Comparison of ENCODE assay signal across 22 mouse cellular contexts in genomic region chr4:75315431-75315830, GRCm38 (mm10).
"Had no signal": no experiment of that assay in that cellular context is flagged by ENCODE, and none has a peak within 500 bp of the region (broad histone marks: within the 10 kb centered on the region; RNA-seq: fewer than 3 reads in every experiment).

No protein-coding gene starts in this region.

- H3K4me2 ChIP-seq: limb, embryonic 12.5 days; limb, embryonic 15.5 days; liver, embryonic 13.5 days; lung, embryonic 14.5 days; midbrain, embryonic 13.5 days had no signal

- DNase-seq: kidney, adult 2 months; kidney, postnatal 25 days; left cerebral cortex, postnatal 4 days; liver, embryonic 13.5 days; lung, embryonic 14.5 days; lung, postnatal 36 days; right cerebral cortex, adult 18-20 months; right cerebral cortex, postnatal 14 days; right cerebral cortex, postnatal 4 days; thymus, adult 2 months; thymus, postnatal 14 days; thymus, postnatal 4 days had no signal

- H3K27ac ChIP-seq: kidney, postnatal 0 days; limb, embryonic 12.5 days; limb, embryonic 15.5 days; liver, embryonic 13.5 days; midbrain, embryonic 10.5 days; midbrain, embryonic 13.5 days; stomach, postnatal 0 days had no signal

- H3K9me3 ChIP-seq: limb, embryonic 12.5 days; limb, embryonic 15.5 days; liver, embryonic 13.5 days; megakaryocyte, embryonic 14.5 days; midbrain, embryonic 10.5 days; midbrain, embryonic 13.5 days had no signal

- H3K4me1 ChIP-seq: limb, embryonic 12.5 days; limb, embryonic 15.5 days; liver, embryonic 13.5 days; megakaryocyte, embryonic 14.5 days; midbrain, embryonic 10.5 days; midbrain, embryonic 13.5 days had no signal

- H3K27me3 ChIP-seq: limb, embryonic 12.5 days; limb, embryonic 15.5 days; liver, embryonic 13.5 days; megakaryocyte, embryonic 14.5 days; midbrain, embryonic 13.5 days had no signal

- ATAC-seq: intestine, postnatal 0 days; lung, postnatal 0 days; midbrain, embryonic 13.5 days; midbrain, embryonic 16.5 days had no signal

- H3K4me3 ChIP-seq: limb, embryonic 12.5 days; limb, embryonic 15.5 days; liver, embryonic 13.5 days; megakaryocyte, embryonic 14.5 days; midbrain, embryonic 10.5 days; midbrain, embryonic 13.5 days had no signal

- H3K36me3 ChIP-seq: limb, embryonic 12.5 days; limb, embryonic 15.5 days; liver, embryonic 13.5 days; midbrain, embryonic 10.5 days; midbrain, embryonic 13.5 days had no signal

- H3K9ac ChIP-seq: limb, embryonic 12.5 days; limb, embryonic 15.5 days; liver, embryonic 13.5 days; lung, embryonic 14.5 days; midbrain, embryonic 13.5 days had no signal
